Mouse (Mus musculus) lung, adult 2 months (tissue): ENCODE measurements around the gene Lhx4. TPM values are rescaled to one million over a fixed set of nuclear protein-coding genes. Genes with fewer than 3 reads are reported as not detected.

ENCODE experiments used
- DNase-seq: peaks from one replicate; pipeline ENCODE4 v3.0.0; 2022
- H3K4me1 ChIP-seq: fragments of 200-500 bp; 2 replicates; pipeline ENCODE4 v1.6.1; 2011; ENCODE audit warnings: low read length; ENCODE audit not compliant: control insufficient read depth, insufficient read depth
- H3K4me3 ChIP-seq: fragments of 200-500 bp; replicated peaks from 2 replicates; pipeline ENCODE3; 2011; ENCODE audit warnings: low read depth, mild to moderate bottlenecking, control low read depth, low read length; ENCODE audit errors: extremely low read depth
- CTCF ChIP-seq: fragments of 200-500 bp; IDR thresholded peaks from 2 replicates; pipeline ENCODE4 v1.5.1; 2011; ENCODE audit warnings: mild to moderate bottlenecking, low read length, control low read depth; ENCODE audit not compliant: insufficient read depth
- POLR2A ChIP-seq: fragments of 200-500 bp; IDR thresholded peaks from 2 replicates; pipeline ENCODE4 v1.6.1; 2011; ENCODE audit warnings: low read depth, mild to moderate bottlenecking, control low read depth, low read length, borderline replicate concordance; ENCODE audit errors: extremely low read depth
- WGBS: fragments of 180-500 bp; shearing (Covaris S2); methylation state at CpG from one replicate; pipeline ENCODE4 v1.1.7; 2018; 5-methylcytosine and 5-hydroxymethylcytosine counted together
- polyA plus RNA-seq: library from polyadenylated mRNA; depleted of rRNA; stranded (reverse); fragments of >200 nt; gene quantifications from 2 replicates; pipeline ENCODE4 v1.2.3, GENCODE M21; 2012

Lhx4 gene
- polyA plus RNA-seq, 1 experiment: not detected

DNA sequence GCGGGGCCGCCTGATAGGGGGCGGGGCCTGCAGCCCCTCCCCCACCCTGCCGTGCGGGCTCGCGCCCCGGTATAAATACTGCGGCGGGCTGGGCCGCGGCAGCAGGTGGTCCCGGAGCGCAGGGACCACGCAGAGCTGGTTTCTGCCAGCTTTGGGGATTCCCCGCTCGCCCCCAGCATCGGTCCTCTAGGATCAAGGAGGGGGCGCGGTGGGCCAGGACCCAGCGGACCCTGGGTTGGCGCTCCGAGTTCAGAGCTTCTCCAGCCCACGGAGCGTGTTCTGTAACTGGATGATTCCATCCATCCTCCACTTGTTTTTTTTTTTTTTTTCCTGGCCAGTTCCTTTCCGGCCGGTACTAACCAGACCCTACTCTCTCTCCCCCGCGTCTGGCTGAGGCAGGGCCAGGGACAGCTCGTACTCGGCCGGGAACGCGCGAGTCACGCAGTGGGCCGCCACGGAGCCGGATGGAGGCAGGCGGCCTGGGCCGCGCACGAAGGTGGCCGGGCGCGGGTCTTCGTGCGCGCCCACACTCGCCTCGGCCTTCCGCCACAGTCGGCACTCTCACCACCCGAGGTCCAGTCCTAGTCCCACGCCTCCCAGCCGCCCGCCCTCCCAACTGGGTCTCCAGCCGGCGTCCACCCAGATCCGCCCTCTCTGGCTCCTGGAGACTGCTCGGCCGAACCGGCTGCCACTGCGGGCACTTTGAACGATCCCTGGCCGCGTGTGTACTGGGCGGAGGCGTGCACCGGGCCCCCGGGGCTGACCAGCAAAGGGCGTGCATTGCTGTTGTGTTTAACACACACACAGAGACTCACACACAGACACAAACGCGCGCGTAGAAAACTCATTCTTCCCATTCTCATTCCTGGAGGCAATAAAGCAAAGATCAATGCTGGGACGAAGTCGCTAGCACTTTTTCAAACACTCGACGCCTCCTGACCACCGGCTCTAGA lies 8.8 kb downstream of the Lhx4 start:
- 1% methylated on average over 80 of the region's 81 CpGs for WGBS
- DNase-seq: peak; percentile 13

DNA sequence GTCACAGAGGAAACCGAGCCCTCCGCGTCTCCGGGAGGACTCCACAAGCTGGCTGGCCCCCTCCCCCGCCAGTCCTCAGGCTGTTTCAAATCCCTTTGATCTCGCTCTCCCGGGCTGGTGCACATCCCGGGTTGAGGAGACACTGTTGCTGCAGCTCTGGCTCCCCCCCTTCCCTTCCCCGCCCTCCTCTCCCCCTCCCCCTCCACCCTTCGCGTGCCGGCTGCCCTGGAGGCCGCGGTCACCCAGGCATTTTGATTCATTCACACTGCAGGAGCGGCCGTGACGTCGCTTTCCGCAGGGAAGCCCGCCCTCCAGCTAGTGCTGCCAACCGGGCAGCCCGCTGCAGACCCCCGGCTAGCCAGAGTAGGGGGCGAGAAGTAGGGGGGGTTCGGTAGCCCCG lies 9.5 kb downstream of the Lhx4 start:
- no peak for DNase-seq
- no peak for TF ChIP-seq POLR2A
- no peak for TF ChIP-seq CTCF
- under 1% methylated on average over 26 of the region's 26 CpGs for WGBS

More for the DNA sequence above, 8.8 kb downstream of the Lhx4 start:
- Histone ChIP-seq H3K4me1 (peaks cover 5% of the 10 kb centered on the region; the same call in 1 of the 2 replicates), H3K4me3 (peak overlapping the region; percentile 2)
- TF ChIP-seq POLR2A (no peak), CTCF (no peak)

DNA sequence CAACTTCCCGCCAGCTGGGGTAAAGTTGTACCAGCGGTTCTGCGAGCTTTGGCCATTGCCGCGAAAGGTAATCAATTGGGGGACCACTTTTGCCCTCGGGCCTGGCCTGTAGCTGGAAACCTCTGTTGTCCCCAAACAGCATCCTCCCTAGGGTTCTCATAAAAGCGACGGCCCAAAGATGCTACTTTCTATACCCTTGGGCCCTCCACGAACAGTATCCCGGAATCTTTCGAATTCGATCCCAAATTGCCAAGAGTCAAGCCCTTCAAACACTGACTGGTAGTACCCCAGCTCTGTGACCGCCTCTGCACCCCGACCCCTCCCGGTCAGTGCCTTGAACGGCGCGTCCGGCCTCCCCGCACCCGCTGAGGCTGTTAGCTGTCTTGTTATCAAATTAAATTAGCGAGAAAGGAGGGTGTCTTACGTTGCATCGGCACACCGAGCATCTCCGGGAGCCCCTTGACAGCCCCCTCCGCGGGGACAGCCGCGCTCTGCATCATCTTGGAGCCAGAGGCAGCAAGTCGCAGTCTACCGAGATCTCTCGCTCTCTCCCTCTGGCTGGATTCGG lies 10.0 kb downstream of the Lhx4 start:
- no peak overlapping the region for H3K4me3 ChIP-seq
- DNase-seq: peak; percentile 8
- WGBS: 2% methylated on average over 34 of the region's 34 CpGs
- H3K4me1 ChIP-seq: peaks cover 7% of the 10 kb centered on the region; the same call in 1 of the 2 replicates
- TF ChIP-seq POLR2A (no peak), CTCF (no peak)

More for the DNA sequence above, 9.5 kb downstream of the Lhx4 start:
- H3K4me1 ChIP-seq: peaks cover 7% of the 10 kb centered on the region; the same call in 1 of the 2 replicates
- no peak overlapping the region for H3K4me3 ChIP-seq

DNA sequence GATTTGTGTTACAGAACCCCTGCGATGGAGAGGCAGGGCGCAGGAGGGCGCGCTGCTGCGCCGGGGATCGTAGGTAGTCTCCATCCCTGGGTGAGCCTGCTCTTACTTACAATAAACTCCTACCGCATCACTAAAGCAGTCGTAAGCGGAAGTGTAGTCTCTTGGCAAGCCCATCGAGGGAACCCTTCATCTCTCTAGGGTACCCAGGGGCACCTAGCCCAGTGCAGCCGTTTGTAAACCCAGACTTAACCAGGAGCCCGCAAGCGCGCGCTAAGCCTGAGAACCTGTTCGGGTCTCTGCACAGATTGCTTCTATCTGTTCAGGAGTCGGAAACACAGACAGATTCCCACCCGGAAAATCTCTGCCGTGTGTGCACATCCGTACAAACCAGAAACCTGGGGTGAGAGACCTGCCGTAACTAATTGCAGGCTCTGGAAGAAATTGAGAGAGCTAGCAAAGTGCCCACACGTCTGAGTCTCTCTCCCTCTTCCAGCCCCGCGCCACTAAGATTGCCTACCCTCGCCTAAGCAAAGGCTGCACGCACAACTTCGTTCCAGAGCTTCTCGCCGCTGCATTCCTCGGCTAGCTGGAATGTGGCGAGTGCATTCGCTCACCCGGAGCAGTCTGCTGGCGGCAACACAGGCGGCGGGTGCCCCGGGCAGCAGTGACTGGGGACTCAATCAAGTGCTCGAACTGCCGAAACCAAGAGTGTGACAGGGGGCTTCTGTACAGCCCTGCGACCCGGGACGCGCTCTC lies 10.7 kb downstream of the Lhx4 start:
- Histone ChIP-seq H3K4me1 (peaks cover 7% of the 10 kb centered on the region; the same call in 1 of the 2 replicates), H3K4me3 (no peak overlapping the region)
- WGBS: 1% methylated on average over 44 of the region's 44 CpGs
- TF ChIP-seq POLR2A (no peak), CTCF (no peak)
- DNase-seq: peak; percentile 22

DNA sequence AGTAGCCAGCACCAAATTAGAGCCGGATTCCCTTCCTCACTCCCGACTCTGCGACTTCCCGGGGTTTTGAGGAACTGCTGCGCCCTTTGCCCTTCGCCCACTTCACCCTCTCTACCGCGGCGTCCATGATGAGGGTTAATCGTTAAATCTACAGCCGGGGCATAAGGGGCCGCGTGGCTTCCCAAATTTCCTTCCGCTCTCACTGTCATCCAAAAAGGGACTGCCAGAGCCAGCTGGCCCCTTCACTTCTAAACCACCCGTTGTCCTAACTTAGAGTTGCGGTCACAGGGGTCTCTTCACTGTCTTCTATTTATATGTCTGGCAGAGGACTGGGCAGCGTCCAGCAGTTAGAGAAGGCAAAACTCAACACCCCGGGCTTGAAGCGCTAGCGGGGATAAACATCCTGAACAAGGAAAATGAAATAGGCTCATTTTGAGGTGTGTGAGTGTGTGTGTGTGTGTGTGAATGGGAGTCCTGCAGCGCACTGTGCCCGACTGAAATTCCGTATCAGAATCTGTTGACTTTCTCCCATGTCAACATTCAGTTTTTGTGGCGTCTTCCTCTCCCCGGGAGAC lies 13.6 kb downstream of the Lhx4 start:
- TF ChIP-seq CTCF (no peak), POLR2A (no peak)
- no peak for DNase-seq

DNA sequence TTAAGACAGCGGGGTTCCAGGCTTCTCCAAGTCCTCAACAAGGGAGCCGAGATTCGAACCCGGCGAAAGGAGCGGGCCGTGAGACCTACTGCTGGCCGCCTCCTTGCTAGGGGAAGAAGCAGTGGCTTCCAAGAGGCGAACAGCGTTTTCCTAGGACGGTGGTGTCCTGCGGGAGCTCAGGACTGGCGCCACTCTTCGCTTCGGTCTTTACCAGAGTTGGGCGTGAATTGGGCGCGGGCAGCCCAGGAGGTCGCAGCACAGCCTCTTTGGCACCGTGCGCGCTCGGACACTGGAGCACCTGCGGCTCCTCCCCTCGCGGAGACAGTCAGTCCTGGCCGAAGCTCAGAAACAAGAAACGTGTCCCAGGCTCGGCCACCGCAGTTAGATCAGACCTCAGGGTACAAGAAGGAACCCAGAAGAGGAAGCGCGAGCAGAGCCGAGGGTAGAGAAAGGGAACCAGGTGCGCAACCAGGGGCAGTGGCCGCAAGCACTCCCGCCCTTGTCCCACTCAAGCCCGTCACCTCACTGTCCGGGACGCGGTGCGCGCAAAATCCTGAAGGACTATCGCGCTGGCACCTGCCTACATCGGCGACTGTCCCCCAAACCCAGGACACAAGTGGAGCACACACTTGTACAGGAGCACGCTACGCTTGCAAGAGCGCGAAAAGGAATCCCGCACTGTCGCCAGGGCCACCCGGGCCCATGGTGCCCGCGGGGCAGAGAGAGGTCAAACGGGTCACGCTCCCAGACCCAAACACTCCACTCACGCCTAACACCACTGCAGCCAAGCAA lies 14.3 kb downstream of the Lhx4 start:
- DNase-seq: peak; percentile 12
- 1% methylated on average over 58 of the region's 58 CpGs for WGBS
- H3K4me3 ChIP-seq: no peak overlapping the region
- TF ChIP-seq CTCF (no peak), POLR2A (no peak)
- H3K4me1 ChIP-seq: peaks cover 7% of the 10 kb centered on the region; the same call in 1 of the 2 replicates

More for the DNA sequence above, 13.6 kb downstream of the Lhx4 start:
- H3K4me3 ChIP-seq: no peak overlapping the region
- peaks cover 7% of the 10 kb centered on the region; the same call in 1 of the 2 replicates for H3K4me1 ChIP-seq
- 2% methylated on average over 25 of the region's 25 CpGs for WGBS

DNA sequence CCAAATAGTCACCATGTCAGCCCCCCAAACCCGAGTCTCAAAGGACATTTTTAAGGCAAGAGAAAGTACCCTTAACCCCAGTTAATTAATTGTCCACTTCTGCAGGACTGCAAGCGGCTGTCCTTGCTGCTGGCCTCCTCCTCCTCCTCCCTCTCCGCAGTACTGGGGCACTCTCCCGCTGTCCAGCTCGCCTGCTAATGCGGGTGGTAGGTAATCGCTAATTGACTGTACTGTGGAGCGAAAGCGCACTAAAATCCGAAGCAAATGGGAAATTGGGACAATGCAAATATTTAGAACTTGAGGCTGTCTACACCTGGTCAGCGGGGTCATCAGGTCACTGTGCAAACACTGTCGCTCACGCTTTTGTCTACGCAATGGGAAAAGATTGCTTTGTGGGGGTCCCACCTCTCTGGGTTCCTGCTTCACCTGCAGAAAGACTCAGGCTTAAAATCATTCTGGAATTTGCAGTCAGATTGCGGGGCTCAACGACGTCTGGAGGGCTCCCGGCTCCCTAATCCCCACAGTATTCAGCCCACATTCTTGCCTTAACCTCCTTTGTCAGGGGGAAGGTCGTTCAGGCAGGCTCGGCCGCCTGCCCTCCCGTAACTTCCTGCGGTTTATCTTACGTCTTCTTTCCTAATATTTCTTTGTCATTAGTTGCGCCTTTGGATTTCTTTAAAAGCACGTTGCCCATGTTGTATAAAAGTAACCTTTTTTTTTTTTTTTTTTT lies 15.2 kb downstream of the Lhx4 start:
- Histone ChIP-seq H3K4me1 (peaks cover 2% of the 10 kb centered on the region; the same call in 1 of the 2 replicates), H3K4me3 (no peak overlapping the region)
- no peak for TF ChIP-seq CTCF
- no peak for TF ChIP-seq POLR2A
- no peak for DNase-seq
- 4% methylated on average over 26 of the region's 26 CpGs for WGBS

DNA sequence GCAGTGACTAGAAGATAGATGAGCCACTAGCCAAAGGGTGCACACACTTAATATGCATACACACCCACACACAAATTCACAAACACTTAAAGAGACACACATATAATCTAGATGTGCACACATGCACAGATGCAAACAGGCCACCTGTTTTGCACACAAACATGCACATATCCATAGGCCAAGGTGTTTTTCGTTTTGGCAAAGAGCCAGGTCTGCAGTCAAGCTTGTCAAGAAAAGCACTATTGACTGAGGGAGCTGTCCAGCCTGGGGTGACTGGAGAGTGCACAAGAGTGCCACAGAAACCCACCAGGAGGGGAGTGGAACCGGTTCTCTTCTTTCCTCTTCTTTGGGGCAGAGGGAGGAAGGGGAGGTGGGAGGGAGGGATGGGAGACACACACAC lies 20.3 kb downstream of the Lhx4 start:
- no peak for TF ChIP-seq CTCF
- TF ChIP-seq POLR2A: no peak
- no peak for DNase-seq
- no peaks in the 10 kb centered on the region for H3K4me1 ChIP-seq
- H3K4me3 ChIP-seq: no peak overlapping the region
- 0% methylated on average over 2 of the region's 2 CpGs for WGBS
